Mouse (Mus musculus) megakaryocyte, embryonic 14.5 days (primary cell): ENCODE measurements around the gene Tmem108.

Experiments
- FLI1 ChIP-seq: IDR thresholded peaks from 2 replicates; pipeline ENCODE4 v1.6.1; 2012; ENCODE audit warnings: low read length, inconsistent platforms, mixed read lengths
- GATA1 ChIP-seq: IDR thresholded peaks from 3 replicates; pipeline ENCODE4 v1.6.1; 2012; ENCODE audit warnings: mixed read lengths, low read length, inconsistent platforms, borderline replicate concordance

DNA sequence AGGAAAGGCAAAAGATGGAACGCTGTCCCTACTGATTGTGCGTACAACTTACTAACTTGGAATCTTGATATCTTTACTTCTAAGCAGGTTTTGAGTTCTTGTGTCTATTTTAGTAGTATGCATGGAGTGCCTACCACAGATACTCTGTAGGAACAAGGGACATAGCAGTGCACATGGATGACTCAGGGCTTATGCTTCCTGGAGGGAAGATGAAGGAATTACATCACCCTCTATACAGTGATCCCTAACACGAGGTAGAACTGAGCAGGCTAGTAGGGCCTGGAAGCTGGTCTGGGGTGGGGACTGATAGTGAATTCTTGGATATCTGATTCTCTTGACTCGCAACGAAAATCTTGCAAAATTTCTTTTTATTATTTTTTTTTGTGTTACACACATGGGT lies 185.7 kb downstream of the Tmem108 start:
- TF ChIP-seq GATA1, result no peak
- no peak for TF ChIP-seq FLI1
